ENCODE assay signal across 12 mouse cellular contexts in genomic region chr6:17554757-17555156, GRCm38 (mm10).
DNase-seq lines count a peak whose midpoint lies in the region; ATAC-seq lines count a peak whose summit lies in the region.
"Had no signal": no experiment of that assay in that cellular context is flagged by ENCODE, and none has a peak within 500 bp of the region (broad histone marks: within the 10 kb centered on the region; RNA-seq: fewer than 3 reads in every experiment).

No protein-coding gene starts in this region.

- peak; percentile 13 for DNase-seq in cerebellum, postnatal 14 days
- DNase-seq in cerebellum, adult 11-12 months, result no peak
- no peak for DNase-seq in neural tube, embryonic 10.5 days (ENCODE audit: extremely low spot score, low spot score)
- DNase-seq in kidney, postnatal 25 days, result peak; percentile 21 to 66
- no peak for DNase-seq in frontal cortex, postnatal 14 days (ENCODE audit: low spot score in 2 of 2)
- DNase-seq: B cell, adult 2 months; gastrocnemius, adult 2 months; heart, postnatal 14 days had no signal

- H3K9ac ChIP-seq in neural tube, embryonic 12.5 days, result no peak overlapping the region
- H3K9ac ChIP-seq: embryonic facial prominence, embryonic 12.5 days had no signal

- H3K9me3 ChIP-seq in neural tube, embryonic 12.5 days, result no peaks in the 10 kb centered on the region
- H3K9me3 ChIP-seq: embryonic facial prominence, embryonic 12.5 days had no signal

- no peak overlapping the region for H3K4me3 ChIP-seq in neural tube, embryonic 12.5 days
- H3K4me3 ChIP-seq: embryonic facial prominence, embryonic 12.5 days; gastrocnemius, adult 2 months had no signal

- 0 out of 2 replicates have a peak, but pooled peaks cover 3% of the 10 kb centered on the region for H3K27me3 ChIP-seq in neural tube, embryonic 12.5 days (replicated peaks)
- H3K27me3 ChIP-seq: embryonic facial prominence, embryonic 12.5 days had no signal

- no peak overlapping the region for H3K27ac ChIP-seq in neural tube, embryonic 12.5 days
- H3K27ac ChIP-seq: embryonic facial prominence, embryonic 12.5 days; gastrocnemius, adult 2 months had no signal

- peak; percentile 48; the same call in 1 of the 2 replicates for ATAC-seq in neural tube, embryonic 12.5 days (ENCODE audit: low FRiP score, low read depth)
- ATAC-seq in granulocyte monocyte progenitor cell, adult 5-6 weeks (replicated peaks; ENCODE audit: poor library complexity, severe bottlenecking), result no peak
- ATAC-seq in megakaryocyte-erythroid progenitor cell, adult 5-6 weeks (replicated peaks; ENCODE audit: low FRiP score, low TSS enrichment, poor library complexity, severe bottlenecking), result no peak

- no peak overlapping the region for H3K4me2 ChIP-seq in neural tube, embryonic 12.5 days (replicated peaks)
- H3K4me2 ChIP-seq: embryonic facial prominence, embryonic 12.5 days had no signal

- WGBS in neural tube, embryonic 12.5 days, result 25% methylated on average over 3 of the region's 3 CpGs

- H3K4me1 ChIP-seq in neural tube, embryonic 12.5 days, result no peaks in the 10 kb centered on the region
- H3K4me1 ChIP-seq: embryonic facial prominence, embryonic 12.5 days had no signal

- H3K36me3 ChIP-seq in neural tube, embryonic 12.5 days, result no peaks in the 10 kb centered on the region
- H3K36me3 ChIP-seq: embryonic facial prominence, embryonic 12.5 days had no signal

Comparison
In these comparisons a context has a peak if more than half of its experiments do, and no peak if none do; other contexts are left out.
1. DNase-seq: peak in cerebellum, postnatal 14 days (2 of 2) and kidney, postnatal 25 days (2 of 2); none in cerebellum, adult 11-12 months (single experiment), neural tube, embryonic 10.5 days (single experiment) and frontal cortex, postnatal 14 days (0 of 2).